Mouse (Mus musculus) spleen, embryonic (tissue): ENCODE data around the gene Nploc4.

Experiments used
- CTCF ChIA-PET: fragments of 350-600 bp; sonication (Branson Sonifier 250); formaldehyde crosslinking; loops from one replicate; lab custom pipeline; 2022; lab: Charles Lee

Nploc4 gene

GRCm38 (mm10) chr11:120378611-120379540 lies 58.6 kb downstream of the Nploc4 start, which contains the start of gene Faap100:
Gene Faap100, minus strand, starts transcription at chr11:120378764.
- CTCF ChIA-PET: interaction anchor here (0.6 kb wide), 2 partner anchors 59 to 216 kb away, joined by 5 to 12 read pairs; partner anchors contain the start of gene Nploc4

DNA sequence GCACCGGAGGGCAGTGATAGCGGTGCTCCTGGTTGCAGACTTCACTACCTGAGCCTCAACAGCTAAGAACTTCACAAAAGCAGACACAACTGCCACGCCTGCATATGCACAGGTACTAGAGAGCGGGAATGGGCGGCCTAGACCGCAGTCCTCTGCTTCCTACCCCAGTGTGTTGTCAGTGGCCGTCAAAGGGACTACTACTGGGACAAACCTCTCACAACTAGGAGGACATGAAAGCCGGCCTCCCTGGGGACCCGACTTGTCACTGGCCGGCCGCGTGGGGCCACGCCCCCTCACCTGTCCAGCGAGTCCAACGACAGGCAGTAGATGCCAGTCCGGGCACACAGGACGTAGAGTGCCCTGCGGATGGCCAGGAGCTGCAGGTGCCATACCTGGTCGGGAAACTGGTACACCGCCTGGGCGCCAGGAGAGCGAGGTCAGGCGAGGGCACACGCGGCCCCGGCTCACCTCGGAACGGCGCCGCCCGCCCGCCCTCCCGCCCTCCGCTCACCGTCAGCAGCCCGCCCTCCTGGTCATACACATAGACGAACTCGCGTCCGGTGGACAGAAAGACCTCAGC lies 59.4 kb downstream of the Nploc4 start:
- CTCF ChIA-PET: interaction anchor here (0.6 kb wide), 1 partner anchor 217 kb away, joined by 5 read pairs; no protein-coding TSS in a partner anchor

- CTCF ChIA-PET: no interaction called here
Observed at GRCm38 (mm10) chr11:120377337-120377736, 60.2 kb downstream of the Nploc4 start.

DNA sequence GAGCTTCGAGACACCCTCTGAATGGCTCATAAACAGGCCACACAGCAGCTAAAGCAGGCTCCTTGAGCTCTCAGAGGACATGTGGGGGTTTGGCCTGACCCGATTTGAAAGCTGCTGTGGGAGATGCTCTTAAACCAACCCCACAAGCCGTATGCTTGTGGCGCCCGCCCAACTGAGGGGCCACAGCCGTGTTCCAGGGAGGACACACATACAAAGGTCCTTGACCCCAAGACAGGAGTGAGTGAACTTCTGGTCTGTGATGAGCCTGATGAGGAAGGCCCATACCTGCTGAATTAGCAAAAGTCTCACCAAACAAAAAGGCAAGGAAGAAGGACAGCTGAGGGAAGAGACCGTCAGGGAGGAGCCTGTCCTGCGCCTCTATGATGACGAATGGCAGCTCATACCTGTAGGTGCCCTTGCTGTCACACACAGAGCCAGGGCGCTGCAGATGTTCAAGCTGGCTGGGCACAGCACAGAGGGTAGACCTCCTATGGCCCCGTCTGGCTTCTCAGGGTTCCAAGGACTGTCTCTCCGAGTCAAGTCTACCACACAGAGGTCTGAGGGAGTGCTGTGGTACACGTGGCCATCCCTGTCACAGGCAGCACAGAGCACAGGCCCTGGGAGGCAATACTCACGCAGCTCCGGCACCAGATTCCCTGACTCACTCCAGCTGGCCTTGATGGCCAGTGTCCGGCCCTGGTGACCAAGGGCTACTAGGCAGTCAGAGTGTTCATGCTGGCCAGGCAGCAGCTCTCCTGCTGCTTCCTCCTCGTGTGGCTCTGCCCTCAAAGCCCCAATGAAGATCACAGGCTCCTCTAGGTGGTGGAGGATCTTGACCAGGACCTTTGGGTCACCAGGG lies 61.0 kb downstream of the Nploc4 start:
- CTCF ChIA-PET: interaction anchor here (0.6 to 0.8 kb wide), 2 partner anchors 12 to 34 kb away, joined by 3 to 4 read pairs; no protein-coding TSS in a partner anchor

DNA sequence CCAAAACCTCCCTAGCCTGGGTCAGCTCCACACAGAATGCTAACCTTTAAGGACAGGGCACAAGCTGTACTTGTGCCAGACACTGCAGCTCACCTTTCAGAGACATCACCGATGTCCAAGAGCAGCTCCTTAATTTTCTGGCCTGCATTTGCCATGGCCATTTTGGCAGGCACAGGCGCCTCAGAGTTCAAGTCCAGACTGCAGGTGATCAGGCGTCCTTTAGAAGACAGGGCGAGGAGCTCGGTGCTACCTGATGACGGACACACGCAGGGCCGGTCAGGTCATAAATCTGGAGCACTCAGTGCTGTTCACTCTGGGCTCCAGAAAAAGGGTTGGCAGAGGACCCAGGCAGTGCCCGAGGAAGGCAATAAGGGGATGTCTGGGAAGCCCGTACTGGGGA lies 62.2 kb downstream of the Nploc4 start:
- CTCF ChIA-PET: interaction anchor here (0.8 kb wide), 1 partner anchor 33 kb away, joined by 3 read pairs; no protein-coding TSS in a partner anchor

GRCm38 (mm10) chr11:120373820-120374586 lies 63.5 kb downstream of the Nploc4 start:
- CTCF ChIA-PET: interaction anchor here (0.6 kb wide), 1 partner anchor 1967 kb away, joined by 5 read pairs; no protein-coding TSS in a partner anchor

DNA sequence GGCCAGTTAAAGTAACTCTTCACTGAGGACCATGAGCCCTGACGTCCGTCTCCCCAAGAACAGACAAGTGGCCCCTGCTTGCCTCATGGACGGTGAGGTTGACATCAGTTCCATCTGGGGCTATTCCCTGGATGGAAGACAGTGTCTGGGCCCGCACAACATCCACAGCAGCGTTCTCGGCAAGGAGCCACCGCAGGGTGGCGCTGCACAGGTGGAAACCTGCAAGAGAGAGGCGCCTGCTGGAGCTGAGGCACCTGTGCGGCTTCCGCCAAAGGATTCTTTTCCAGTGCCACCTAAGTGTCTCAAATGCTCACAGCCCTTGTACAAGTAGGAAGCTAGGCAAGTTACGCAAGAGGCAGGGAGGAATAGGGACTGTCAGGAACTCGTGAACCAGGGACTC lies 64.5 kb downstream of the Nploc4 start:
- CTCF ChIA-PET: no interaction called here

GRCm38 (mm10) chr11:120369656-120370055 lies 67.9 kb downstream of the Nploc4 start:
- CTCF ChIA-PET: interaction anchor here (0.5 to 1.3 kb wide), 5 partner anchors 15 to 429 kb away, joined by 3 to 4 read pairs (median 3); no protein-coding TSS in a partner anchor

GRCm38 (mm10) chr11:120366443-120367027 lies 71.0 kb downstream of the Nploc4 start:
- CTCF ChIA-PET: no interaction called here

- CTCF ChIA-PET: no interaction called here
Observed at GRCm38 (mm10) chr11:120362891-120363290, 74.6 kb downstream of the Nploc4 start.

GRCm38 (mm10) chr11:120361295-120361694 lies 76.2 kb downstream of the Nploc4 start, which contains the start of gene Fscn2:
Gene Fscn2, plus strand, starts transcription at chr11:120361534.
- CTCF ChIA-PET: no interaction called here

GRCm38 (mm10) chr11:120360755-120361154 lies 76.8 kb downstream of the Nploc4 start:
- CTCF ChIA-PET: interaction anchor here (0.5 kb wide), 1 partner anchor 23 kb away, joined by 3 read pairs; no protein-coding TSS in a partner anchor

- CTCF ChIA-PET: no interaction called here
Observed at GRCm38 (mm10) chr11:120360062-120360461, 77.4 kb downstream of the Nploc4 start.

DNA sequence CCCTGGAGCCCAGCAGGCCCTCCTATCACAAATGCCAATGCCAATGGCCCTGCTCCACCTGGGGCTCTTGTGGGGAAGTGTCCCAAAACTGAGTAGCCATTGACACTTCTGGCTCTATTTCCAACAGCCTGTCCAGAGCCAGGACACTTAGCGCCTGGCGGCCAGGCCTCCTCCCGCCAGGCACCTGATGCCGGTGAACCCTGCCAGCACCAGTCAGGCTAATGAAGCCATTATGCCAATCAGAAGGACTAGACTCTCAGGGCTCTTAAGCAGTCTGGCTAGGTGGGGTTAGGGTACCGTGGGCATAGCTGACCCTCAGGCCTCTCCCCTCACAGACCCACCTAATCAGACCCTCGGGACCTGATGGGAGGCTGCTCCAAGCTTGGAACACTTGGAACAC lies 78.1 kb downstream of the Nploc4 start:
- CTCF ChIA-PET: no interaction called here

DNA sequence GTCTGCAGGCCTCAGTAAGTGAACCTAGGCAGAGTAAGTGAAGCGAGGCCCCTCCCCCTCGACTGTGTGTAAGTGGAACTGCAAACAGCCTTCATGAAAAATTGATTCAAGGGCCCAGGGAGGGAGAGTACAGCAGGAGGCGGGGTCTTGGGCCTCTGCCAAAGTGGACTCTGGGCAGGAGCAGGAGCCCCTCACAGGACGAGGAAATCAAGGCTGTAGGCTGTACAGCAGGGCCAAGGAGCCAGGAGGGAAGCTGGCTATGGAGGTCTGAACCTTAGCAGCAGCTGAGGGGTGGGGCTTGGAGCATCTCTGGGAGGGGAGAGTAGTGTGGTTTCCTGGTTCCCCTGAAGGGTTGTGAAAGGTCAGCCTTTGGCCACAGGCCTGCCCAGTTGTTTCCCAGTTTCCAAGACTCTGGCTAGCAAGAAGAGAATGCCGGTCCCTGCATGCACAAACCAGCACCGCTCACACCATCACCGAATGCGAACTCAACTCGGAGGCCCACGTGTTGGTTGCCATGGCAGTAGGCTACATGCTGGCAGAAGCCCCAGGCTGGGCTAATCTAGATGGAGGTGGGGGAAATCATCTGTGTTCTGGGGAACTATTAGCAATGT lies 79.6 kb downstream of the Nploc4 start:
- CTCF ChIA-PET: no interaction called here

DNA sequence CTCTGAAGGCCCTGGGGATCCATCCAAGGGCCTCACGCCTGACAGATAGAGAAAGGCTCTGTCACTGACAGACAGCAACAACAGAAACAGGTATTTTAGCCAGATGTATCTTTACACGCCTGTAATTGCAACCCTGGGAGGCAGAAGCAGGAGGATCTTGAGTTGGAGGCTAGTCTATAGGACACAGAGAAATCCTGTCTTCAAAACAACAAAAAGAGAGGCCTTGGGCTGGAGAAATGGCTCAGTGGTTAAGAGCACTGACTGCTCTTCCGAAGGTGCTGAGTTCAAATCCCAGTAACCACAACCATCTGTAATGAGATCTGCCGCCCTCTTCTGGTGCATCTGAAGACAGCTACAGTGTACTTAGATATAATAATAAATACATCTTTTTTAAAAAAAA lies 80.6 kb downstream of the Nploc4 start:
- CTCF ChIA-PET: no interaction called here

GRCm38 (mm10) chr11:120356319-120356840 lies 81.1 kb downstream of the Nploc4 start:
- CTCF ChIA-PET: no interaction called here

- CTCF ChIA-PET: no interaction called here
Observed at GRCm38 (mm10) chr11:120355277-120356039, 82.0 kb downstream of the Nploc4 start.
